Mouse (Mus musculus) brain, embryonic 14.5 days (tissue): ENCODE measurements at regions not wholly inside any gene's neighbourhood (a gene's known extent, or its start where the extent isn't known, plus 50 kb on each side); places are given as distances from the start of the nearest gene placed in this dataset.
A peak's percentile ranks its signal among the peaks of the same experiment; 100 is the strongest.

Experiments
- CTCF ChIP-seq: fragments of 200-500 bp; IDR thresholded peaks from 2 replicates; pipeline ENCODE4 v1.5.1; 2012; ENCODE audit warnings: inconsistent platforms, mild to moderate bottlenecking, moderate library complexity, borderline replicate concordance; ENCODE audit not compliant: insufficient read depth, insufficient read length; ENCODE audit errors: extremely low read depth
- POLR2A ChIP-seq: fragments of 200-500 bp; IDR thresholded peaks from 2 replicates; pipeline ENCODE4 v1.6.1; 2012; ENCODE audit warnings: mild to moderate bottlenecking, inconsistent platforms, borderline replicate concordance; ENCODE audit not compliant: poor library complexity, insufficient read depth, insufficient read length, severe bottlenecking; ENCODE audit errors: extremely low read depth

DNA sequence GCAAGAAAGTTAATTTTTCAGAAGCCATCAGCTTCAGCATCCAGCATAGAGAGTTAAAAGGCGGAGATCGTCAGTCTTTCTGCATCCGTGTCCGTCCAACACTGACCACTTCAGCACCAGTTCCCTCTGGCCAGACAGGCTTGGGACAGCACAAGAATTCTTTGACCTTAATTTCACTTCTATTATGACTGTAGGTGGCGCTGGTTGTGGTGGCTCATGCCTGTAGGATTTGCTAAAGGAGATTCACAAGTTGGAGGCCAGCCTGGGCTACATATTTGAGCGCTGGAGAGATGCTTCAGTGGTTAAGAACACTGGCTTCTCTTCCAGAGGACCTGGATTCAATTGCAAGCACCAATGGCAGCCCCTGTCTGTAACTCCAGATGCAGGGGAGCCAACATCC lies 66.0 kb downstream of the Amer2 start:
- TF ChIP-seq CTCF (0 out of 2 replicates have a peak, but pooled peaks have one; percentile 5), POLR2A (no peak)
